Mouse (Mus musculus): ENCODE measurements around the gene Zbed4. TPM values are rescaled to one million over a fixed set of nuclear protein-coding genes. Genes with fewer than 3 reads are reported as not detected.

Zbed4 gene
- polyA plus RNA-seq, 1 experiment = 3.2 TPM

Other genes starting within 250 kb of the Zbed4 start
- not detected in 2 replicates for gene Zdhhc25, start 151.4 kb upstream of the Zbed4 start, polyA plus RNA-seq (2012; rRNA removed)
- gene Brd1, start 17.4 kb upstream of the Zbed4 start, polyA plus RNA-seq (2012; rRNA removed) = 13.7 and 21.7 TPM in 2 replicates
- 16.3 TPM in 2 replicates for gene Alg12, start 67.7 kb downstream of the Zbed4 start, polyA plus RNA-seq (2012; rRNA removed)
- 31.0 and 36.2 TPM in 2 replicates for gene Creld2, start 68.0 kb downstream of the Zbed4 start, polyA plus RNA-seq (2012; rRNA removed)
- 11.7 and 12.4 TPM in 2 replicates for gene Pim3, start 110.5 kb downstream of the Zbed4 start, polyA plus RNA-seq (2012; rRNA removed)
- gene Ttll8, start 202.8 kb downstream of the Zbed4 start, polyA plus RNA-seq (2012; rRNA removed) = not detected in 2 replicates
- 0.01 TPM in 1 of 2 replicates, not detected in the other for gene Mlc1, start 227.3 kb downstream of the Zbed4 start, polyA plus RNA-seq (2012; rRNA removed)
- gene Mov10l1, start 231.2 kb downstream of the Zbed4 start, polyA plus RNA-seq (2012; rRNA removed) = 0.03 TPM in 1 of 2 replicates, not detected in the other